Mouse (Mus musculus): Measurements from ENCODE around the gene Nmi.
A peak's percentile ranks its signal among the peaks of the same experiment; 100 is the strongest.

Gene Nmi

GRCm38 (mm10) chr2:51945812-51946211 is 27.5 kb downstream of the Nmi start:
- no peak for DNase-seq (ENCODE audit: low spot score in 2 of 2)

- DNase-seq (ENCODE audit: low spot score in 2 of 2), result no peak
These were observed 31.5 kb downstream of the Nmi start for GRCm38 (mm10) chr2:51941832-51942231.

DNA sequence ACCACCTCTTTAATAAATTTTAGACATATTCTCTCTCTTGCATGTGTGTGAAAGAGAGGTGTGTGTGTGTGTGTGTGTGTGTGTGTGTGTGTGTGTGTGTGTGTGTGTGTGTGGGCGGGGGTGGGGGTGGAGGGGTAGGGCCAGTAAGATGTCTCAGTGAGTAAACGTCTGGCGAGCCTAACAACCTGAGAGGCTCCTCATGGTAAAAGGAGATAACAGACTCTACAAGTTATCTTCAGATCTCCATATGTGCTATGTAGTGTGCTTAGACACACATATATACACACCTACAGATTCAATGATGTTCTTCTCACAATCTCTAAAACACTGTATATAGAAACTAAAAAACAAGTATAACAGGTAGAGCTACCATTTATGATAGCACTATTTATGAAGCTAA is 34.5 kb downstream of the Nmi start:
- no peak for DNase-seq (ENCODE audit: low spot score in 2 of 2)

DNA sequence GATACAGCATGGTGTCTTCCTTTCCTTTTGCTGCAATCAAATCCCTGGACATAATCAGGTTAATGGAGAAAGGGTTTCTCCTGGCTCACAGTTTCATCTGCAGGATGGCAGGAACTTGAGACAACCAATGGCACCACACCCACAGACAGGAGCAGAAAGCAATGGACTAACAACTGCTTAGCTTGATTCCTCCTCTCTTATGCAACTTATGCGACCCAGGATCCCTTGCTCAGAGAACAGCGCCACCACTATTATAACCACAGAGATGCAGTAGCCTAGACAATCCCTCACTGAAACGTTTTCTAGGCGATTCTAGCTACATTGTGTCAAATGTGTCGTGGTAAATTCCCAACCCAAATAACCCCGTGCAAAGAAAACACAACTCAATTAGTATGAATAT is 36.3 kb downstream of the Nmi start:
- DNase-seq (ENCODE audit: low spot score in 2 of 2), result no peak

- DNase-seq (ENCODE audit: low spot score in 2 of 2), result no peak
These were observed 36.7 kb downstream of the Nmi start for GRCm38 (mm10) chr2:51936585-51936984.

- DNase-seq (ENCODE audit: low spot score in 2 of 2), result no peak
These were observed 37.4 kb downstream of the Nmi start for GRCm38 (mm10) chr2:51935921-51936320.

- DNase-seq (ENCODE audit: low spot score in 2 of 2), result peak; percentile 51 to 61
These were observed 38.5 kb downstream of the Nmi start, which contains the start of gene Rbm43 for GRCm38 (mm10) chr2:51934574-51935334. Gene Rbm43, minus strand, starts transcription at chr2:51935163.

GRCm38 (mm10) chr2:51933341-51934134 is 39.8 kb downstream of the Nmi start:
- DNase-seq (ENCODE audit: low spot score in 2 of 2), result no peak

GRCm38 (mm10) chr2:51931241-51931640 is 42.1 kb downstream of the Nmi start:
- DNase-seq (ENCODE audit: low spot score in 2 of 2), result no peak

GRCm38 (mm10) chr2:51914944-51915680 is 58.2 kb downstream of the Nmi start:
- peak; percentile 40 to 48 for DNase-seq (ENCODE audit: low spot score in 2 of 2)

DNA sequence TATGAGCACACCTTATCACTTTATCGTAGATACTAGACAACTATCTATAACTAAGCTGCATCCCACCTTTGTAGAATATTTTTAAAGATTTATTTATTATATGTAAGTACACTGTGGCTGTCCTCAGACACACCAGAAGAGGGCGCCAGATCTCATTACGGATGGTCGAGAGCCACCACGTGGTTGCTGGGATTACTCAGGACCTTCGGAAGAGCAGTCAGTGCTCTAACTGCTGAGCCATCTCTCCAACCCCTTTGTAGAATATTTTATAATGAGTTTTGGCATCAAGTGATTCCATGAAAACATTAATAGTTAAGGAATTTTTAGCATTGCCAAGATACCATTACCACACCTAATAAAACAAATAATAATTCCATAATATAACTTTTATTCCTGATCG is 58.8 kb downstream of the Nmi start:
- DNase-seq (ENCODE audit: low spot score in 2 of 2), result no peak

GRCm38 (mm10) chr2:51912740-51913139 is 60.6 kb downstream of the Nmi start:
- no peak for DNase-seq (ENCODE audit: low spot score in 2 of 2)

DNA sequence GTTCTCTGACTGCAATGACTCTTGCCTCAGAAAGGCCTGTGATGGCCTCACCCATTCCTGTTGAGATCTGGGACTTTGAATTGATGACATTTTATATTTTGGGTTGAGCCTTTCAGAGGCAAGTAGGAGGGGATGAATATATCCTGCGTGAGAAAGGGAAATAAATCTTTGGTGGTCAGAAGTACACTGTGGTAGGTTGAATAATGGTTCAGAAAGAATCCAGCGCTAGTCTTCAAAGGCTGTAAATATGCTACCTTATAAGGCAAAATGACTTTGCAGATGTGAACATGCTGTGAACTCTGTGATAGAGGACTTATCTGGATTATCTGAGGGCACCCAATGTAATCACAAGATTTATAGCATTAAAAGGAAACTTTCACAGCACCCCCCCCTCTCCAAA is 61.4 kb downstream of the Nmi start:
- no peak for DNase-seq (ENCODE audit: low spot score in 2 of 2)

DNA sequence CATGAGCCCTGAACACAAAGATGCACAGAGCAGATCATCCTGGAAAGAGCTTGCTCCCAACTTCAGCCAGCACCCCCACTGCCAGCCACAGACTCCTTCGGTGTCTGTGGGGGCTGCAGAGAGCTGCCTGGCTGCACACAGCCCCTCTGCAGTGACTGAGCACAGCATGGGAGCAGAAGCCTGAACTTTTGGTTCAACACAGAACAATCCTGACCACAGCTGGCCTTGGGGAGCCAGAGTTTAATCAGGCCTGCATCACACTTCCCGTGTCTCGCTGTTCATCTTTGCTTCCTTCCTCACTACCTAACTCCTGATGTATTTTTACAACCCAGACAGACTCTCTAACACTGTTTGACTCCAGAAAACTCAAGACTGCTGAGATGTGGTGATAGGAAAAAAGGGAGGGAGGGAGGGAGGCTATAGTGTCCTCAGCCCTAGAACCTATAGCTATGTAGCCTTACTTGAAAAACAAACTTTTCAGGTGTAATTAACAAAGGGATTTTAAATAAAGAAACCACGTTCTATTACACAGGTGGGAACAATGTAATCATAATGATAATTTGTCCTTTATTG is 65.7 kb downstream of the Nmi start:
- no peak for DNase-seq (ENCODE audit: low spot score in 2 of 2)

DNA sequence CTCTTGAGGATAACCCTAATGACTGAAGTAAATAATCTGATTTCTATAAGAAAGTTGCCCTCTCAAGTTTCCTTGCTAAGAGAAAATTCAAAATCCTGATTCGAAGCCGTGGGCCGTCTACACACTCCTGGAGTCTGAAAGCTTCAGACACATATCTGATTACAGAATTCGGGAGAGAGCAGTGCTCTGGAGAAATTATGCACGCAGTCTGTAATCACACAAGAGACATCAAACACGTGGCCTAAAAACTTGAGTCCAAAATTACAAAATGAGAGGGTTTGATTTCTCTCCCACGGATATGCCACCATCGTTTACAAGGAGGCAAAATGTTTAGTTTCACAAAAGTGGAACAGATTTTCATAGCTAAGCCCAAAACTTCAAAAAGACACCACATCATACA is 67.7 kb downstream of the Nmi start:
- DNase-seq (ENCODE audit: low spot score in 2 of 2), result no peak

Measured in right cerebral cortex, postnatal 36 days (tissue).